Mouse (Mus musculus) spleen, postnatal 4 days (tissue): ENCODE results near the gene Clk1.
"Not testable (repeated sequence)": the region's sequence is repeated elsewhere in the genome, so short reads cannot be mapped to it uniquely, and the experiment has no call there.

Experiments used
- DNase-seq, 2 experiments: peaks; one replicate each; pipeline ENCODE4 v3.0.0; 2022; ENCODE audit warnings: low spot score in 2 of 2

Gene Clk1

DNA sequence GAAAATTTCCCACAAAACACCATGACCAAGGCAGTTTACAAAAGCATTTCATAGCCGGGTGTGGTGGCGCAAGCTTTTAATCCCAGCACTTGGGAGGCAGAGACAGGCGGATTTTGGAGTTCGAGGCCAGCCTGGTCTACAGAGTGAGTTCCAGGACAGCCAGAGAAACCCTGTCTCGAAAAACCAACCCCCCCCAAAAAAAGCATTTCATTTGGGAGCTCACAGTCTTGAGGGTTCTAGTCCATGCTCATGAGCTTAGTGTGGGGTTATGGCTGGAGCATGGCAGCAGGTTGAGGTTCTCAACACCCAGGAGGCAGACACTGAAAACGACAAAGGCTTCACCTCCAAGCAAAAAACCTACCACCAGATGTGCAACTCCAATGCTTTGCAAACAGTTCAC lies 15.7 kb downstream of the Clk1 start:
- peak in 1 of 2 experiments; percentile 48 for DNase-seq

GRCm38 (mm10) chr1:58407321-58407720 lies 16.5 kb downstream of the Clk1 start:
- peak in 1 of 2 experiments; percentile 44 for DNase-seq

DNA sequence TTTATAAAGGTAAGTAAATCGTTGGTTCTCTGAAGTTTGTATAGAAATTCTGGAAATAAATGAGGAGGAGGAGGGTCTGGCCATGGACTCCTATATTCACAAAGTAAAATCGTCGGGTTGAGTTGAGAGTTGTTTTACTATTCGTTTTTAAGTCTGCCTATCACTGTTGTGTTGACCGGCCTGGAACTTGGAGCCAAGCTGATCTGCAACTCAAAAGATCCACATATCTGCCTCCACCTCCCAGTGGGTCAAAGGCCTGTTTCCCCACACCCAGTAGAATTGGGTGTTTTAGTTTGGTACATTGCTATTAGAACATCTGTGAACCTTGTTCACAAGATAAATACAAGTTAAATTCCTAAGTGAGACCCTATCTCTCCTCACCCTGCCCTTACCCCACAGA lies 20.1 kb downstream of the Clk1 start:
- DNase-seq = peak in 1 of 2 experiments; percentile 32

- DNase-seq = peak in 1 of 2 experiments; percentile 47
These were observed 22.5 kb downstream of the Clk1 start for GRCm38 (mm10) chr1:58401396-58401795.

GRCm38 (mm10) chr1:58397731-58398130 lies 26.1 kb downstream of the Clk1 start:
- DNase-seq = no peak

DNA sequence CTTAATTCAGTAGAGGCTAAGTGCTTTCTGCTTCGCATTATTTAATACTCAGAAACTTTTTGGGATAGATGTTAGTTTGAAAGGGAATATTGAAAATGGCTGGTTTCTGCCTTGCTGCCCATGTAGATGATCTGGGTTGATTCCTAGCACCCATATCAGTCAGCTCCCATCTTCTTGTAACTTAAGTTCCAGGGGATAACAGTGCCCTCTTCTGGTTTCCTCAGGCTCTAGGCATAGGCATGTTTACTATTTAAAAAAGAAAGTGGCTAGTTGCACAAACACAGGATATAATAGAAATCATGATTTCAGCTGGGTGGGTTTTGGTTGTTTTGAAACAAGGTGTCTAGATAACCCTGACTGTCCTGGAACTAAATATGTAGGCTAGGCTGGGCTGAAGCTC lies 27.7 kb downstream of the Clk1 start:
- DNase-seq = no peak

DNA sequence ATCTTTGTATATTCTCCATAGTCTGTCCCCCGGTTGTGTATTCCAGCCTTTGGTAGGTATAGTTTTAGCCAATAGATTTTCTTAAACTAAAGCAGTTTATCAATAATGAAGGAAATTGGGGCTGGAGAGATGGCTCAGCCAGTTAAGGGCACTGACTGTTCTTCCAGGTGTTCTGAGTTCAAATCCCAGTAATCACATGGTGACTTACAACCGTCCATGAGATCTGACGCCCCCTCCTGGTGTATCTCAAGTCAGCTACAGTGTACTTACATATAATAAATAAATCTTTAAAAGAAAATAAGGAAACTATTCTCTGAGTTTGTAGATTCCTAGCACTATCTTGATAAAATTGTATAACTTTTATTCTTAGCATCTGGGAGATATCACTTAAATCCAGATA lies 28.5 kb downstream of the Clk1 start:
- no peak for DNase-seq

GRCm38 (mm10) chr1:58393284-58394195 lies 30.3 kb downstream of the Clk1 start:
- DNase-seq = peak; percentile 59 to 81

GRCm38 (mm10) chr1:58392652-58393283 lies 31.1 kb downstream of the Clk1 start, which contains the start of gene Bzw1:
Gene Bzw1 (plus strand): TSS chr1:58392898.
- DNase-seq = peak; percentile 94 to 97

GRCm38 (mm10) chr1:58392268-58392651 lies 31.6 kb downstream of the Clk1 start:
- no peak for DNase-seq

- no peak for DNase-seq
These were observed 32.2 kb downstream of the Clk1 start for GRCm38 (mm10) chr1:58391421-58392267.

GRCm38 (mm10) chr1:58382586-58383281 lies 41.1 kb downstream of the Clk1 start:
- no peak for DNase-seq

GRCm38 (mm10) chr1:58375574-58376147 lies 48.2 kb downstream of the Clk1 start:
- no peak for DNase-seq

DNA sequence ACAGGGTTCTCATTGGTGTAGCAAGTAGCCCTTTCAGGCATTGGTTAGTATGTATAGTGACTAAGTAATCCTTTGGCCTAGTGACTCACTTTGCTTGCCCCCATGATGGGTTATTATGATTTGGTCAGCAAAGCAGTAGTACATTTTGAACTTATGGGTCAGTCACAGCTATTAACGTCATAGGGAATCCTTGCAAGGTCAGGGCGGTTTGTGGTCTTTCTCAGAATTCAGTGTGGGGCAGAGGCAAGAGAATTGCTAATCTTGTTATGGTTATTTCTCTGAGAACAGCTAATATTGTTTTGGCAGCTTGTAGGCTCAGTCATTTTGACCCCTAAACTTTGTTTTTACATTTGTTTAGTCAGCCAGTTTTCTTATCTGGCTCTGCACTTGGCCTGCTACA lies 49.6 kb downstream of the Clk1 start:
- not testable (repeated sequence) for DNase-seq

- DNase-seq = no peak
These were observed 54.1 kb downstream of the Clk1 start for GRCm38 (mm10) chr1:58369716-58370115.

GRCm38 (mm10) chr1:58366737-58367471 lies 57.0 kb downstream of the Clk1 start:
- DNase-seq = no peak

DNA sequence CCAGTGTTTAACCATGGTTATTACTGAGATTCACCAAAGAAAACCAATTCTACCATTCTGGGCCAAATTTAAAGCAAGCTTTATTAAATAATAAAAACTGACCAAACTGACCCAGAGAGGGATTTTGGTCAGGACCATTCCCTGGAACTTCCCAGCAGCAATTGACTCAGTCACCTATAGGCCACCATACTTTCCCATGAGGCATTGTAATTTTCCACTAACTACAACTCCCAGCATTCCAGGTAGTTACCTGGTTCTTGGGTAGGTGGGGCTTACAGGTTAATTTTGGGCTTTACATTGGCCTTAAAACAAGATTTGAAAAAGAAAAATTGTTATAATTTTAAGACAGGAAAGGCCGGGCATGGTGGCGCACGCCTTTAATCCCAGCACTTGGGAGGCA lies 58.0 kb downstream of the Clk1 start:
- no peak for DNase-seq

DNA sequence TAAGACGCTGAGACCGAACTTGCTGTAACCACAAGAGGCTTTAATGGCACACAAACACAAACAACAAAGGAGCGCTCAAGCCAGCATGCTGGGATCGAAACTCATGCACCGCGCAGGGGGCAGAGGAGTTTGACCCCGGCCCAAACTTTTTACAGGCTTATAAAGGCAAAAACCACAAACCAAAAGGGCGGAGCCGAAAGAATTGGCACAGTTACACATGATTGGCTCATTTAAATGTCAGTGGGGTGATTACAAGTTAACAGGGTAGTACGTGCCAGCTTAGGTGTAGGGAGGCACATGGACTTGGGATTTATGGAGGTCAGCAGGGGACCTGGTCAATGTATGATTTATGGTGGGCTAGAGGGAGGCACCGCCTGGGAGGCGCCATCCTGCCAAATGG lies 59.3 kb downstream of the Clk1 start:
- DNase-seq = no peak

- DNase-seq = no peak
These were observed 61.6 kb downstream of the Clk1 start for GRCm38 (mm10) chr1:58362296-58362695.
